Mouse (Mus musculus): Measurements from ENCODE around the gene Adm. TPM values are rescaled to one million over a fixed set of nuclear protein-coding genes. Genes with fewer than 3 reads are reported as not detected.

The Adm gene
- total and polyA plus RNA-seq, 2 experiments from 2014 or later: 2.1 to 6.0 TPM

GRCm38 (mm10) chr7:110619086-110619611, 8.3 kb upstream of the Adm start:
- ATAC-seq: no peak
- Histone ChIP-seq H3K27ac (no peak overlapping the region), H3K4me2 (ENCODE audit: low read depth, low read length) (no peak overlapping the region), H3K27me3 (ENCODE audit: insufficient read depth, low read length) (no peaks in the 10 kb centered on the region), H3K9me3 (ENCODE audit: low read length) (no peaks in the 10 kb centered on the region), H3K36me3 (ENCODE audit: insufficient read depth, low read length) (no peaks in the 10 kb centered on the region), H3K4me3 (ENCODE audit: low read length) (no peak overlapping the region), H3K9ac (replicated peaks; ENCODE audit: low read length) (no peak overlapping the region), H3K4me1 (ENCODE audit: insufficient read depth, low read length) (no peaks in the 10 kb centered on the region)
- 45% methylated on average over 9 of the region's 9 CpGs for WGBS
- DNase-seq (ENCODE audit: low spot score): no peak
- TF ChIP-seq CTCF (IDR thresholded peaks at IDR 0.05; ENCODE audit: low read depth): no peak

GRCm38 (mm10) chr7:110624067-110624466, 3.4 kb upstream of the Adm start:
- H3K36me3 ChIP-seq (ENCODE audit: insufficient read depth, low read length): no peaks in the 10 kb centered on the region
- no peak overlapping the region for H3K4me3 ChIP-seq (ENCODE audit: low read length)
- no peak overlapping the region for H3K9ac ChIP-seq (replicated peaks; ENCODE audit: low read length)
- DNase-seq (ENCODE audit: low spot score) (no peak), ATAC-seq (no peak)
- H3K27ac ChIP-seq: no peak overlapping the region
- no peak for TF ChIP-seq CTCF (IDR thresholded peaks at IDR 0.05; ENCODE audit: low read depth)
- 70% methylated on average over 2 of the region's 2 CpGs for WGBS
- H3K27me3 ChIP-seq (ENCODE audit: insufficient read depth, low read length): peaks cover 26% of the 10 kb centered on the region
- H3K4me2 ChIP-seq (ENCODE audit: low read depth, low read length): no peak overlapping the region
- H3K9me3 ChIP-seq (ENCODE audit: low read length): no peaks in the 10 kb centered on the region
- H3K4me1 ChIP-seq (ENCODE audit: insufficient read depth, low read length): peaks cover 18% of the 10 kb centered on the region

GRCm38 (mm10) chr7:110624961-110625360, 2.5 kb upstream of the Adm start:
- peaks cover 18% of the 10 kb centered on the region for H3K4me1 ChIP-seq (ENCODE audit: insufficient read depth, low read length)
- WGBS: 79% methylated on average over 13 of the region's 13 CpGs
- H3K4me3 ChIP-seq (ENCODE audit: low read length): no peak overlapping the region
- DNase-seq (ENCODE audit: low spot score): no peak
- H3K9ac ChIP-seq (replicated peaks; ENCODE audit: low read length): no peak overlapping the region
- H3K4me2 ChIP-seq (ENCODE audit: low read depth, low read length): no peak overlapping the region
- no peak for TF ChIP-seq CTCF (IDR thresholded peaks at IDR 0.05; ENCODE audit: low read depth)
- H3K36me3 ChIP-seq (ENCODE audit: insufficient read depth, low read length): no peaks in the 10 kb centered on the region
- H3K9me3 ChIP-seq (ENCODE audit: low read length): no peaks in the 10 kb centered on the region
- H3K27me3 ChIP-seq (ENCODE audit: insufficient read depth, low read length): peaks cover 29% of the 10 kb centered on the region
- ATAC-seq: no peak
- H3K27ac ChIP-seq: no peak overlapping the region

GRCm38 (mm10) chr7:110625489-110625888, 2.0 kb upstream of the Adm start:
- H3K36me3 ChIP-seq (ENCODE audit: insufficient read depth, low read length): no peaks in the 10 kb centered on the region
- H3K4me3 ChIP-seq (ENCODE audit: low read length): no peak overlapping the region
- 63% methylated on average over 10 of the region's 10 CpGs for WGBS
- no peak overlapping the region for H3K9ac ChIP-seq (replicated peaks; ENCODE audit: low read length)
- DNase-seq (ENCODE audit: low spot score) (no peak), ATAC-seq (no peak)
- peaks cover 18% of the 10 kb centered on the region for H3K4me1 ChIP-seq (ENCODE audit: insufficient read depth, low read length)
- no peaks in the 10 kb centered on the region for H3K9me3 ChIP-seq (ENCODE audit: low read length)
- H3K27me3 ChIP-seq (ENCODE audit: insufficient read depth, low read length): peaks cover 31% of the 10 kb centered on the region
- no peak for TF ChIP-seq CTCF (IDR thresholded peaks at IDR 0.05; ENCODE audit: low read depth)
- no peak overlapping the region for H3K4me2 ChIP-seq (ENCODE audit: low read depth, low read length)
- H3K27ac ChIP-seq: no peak overlapping the region

- Histone ChIP-seq H3K27ac (no peak overlapping the region), H3K4me1 (ENCODE audit: insufficient read depth, low read length) (peaks cover 18% of the 10 kb centered on the region), H3K9ac (replicated peaks; ENCODE audit: low read length) (no peak overlapping the region), H3K9me3 (ENCODE audit: low read length) (no peaks in the 10 kb centered on the region), H3K27me3 (ENCODE audit: insufficient read depth, low read length) (peaks cover 34% of the 10 kb centered on the region), H3K4me3 (ENCODE audit: low read length) (peak overlapping the region; percentile 11; the same call in 1 of the 2 replicates), H3K36me3 (ENCODE audit: insufficient read depth, low read length) (no peaks in the 10 kb centered on the region), H3K4me2 (ENCODE audit: low read depth, low read length) (peak overlapping the region; percentile 75)
- DNase-seq (ENCODE audit: low spot score): no peak
- 5% methylated on average over 28 of the region's 28 CpGs for WGBS
- TF ChIP-seq CTCF (IDR thresholded peaks at IDR 0.05; ENCODE audit: low read depth): no peak
- no peak for ATAC-seq
Observed at GRCm38 (mm10) chr7:110626186-110627098, 1.0 kb upstream of the Adm start.

GRCm38 (mm10) chr7:110627099-110627482, 370 bp upstream of the Adm start:
- DNase-seq (ENCODE audit: low spot score) (no peak), ATAC-seq (no peak)
- H3K4me2 ChIP-seq (ENCODE audit: low read depth, low read length): peak overlapping the region; percentile 75
- no peaks in the 10 kb centered on the region for H3K9me3 ChIP-seq (ENCODE audit: low read length)
- H3K36me3 ChIP-seq (ENCODE audit: insufficient read depth, low read length): no peaks in the 10 kb centered on the region
- WGBS: 0% methylated on average over 12 of the region's 12 CpGs
- H3K4me3 ChIP-seq (ENCODE audit: low read length): peak overlapping the region; percentile 35
- no peak overlapping the region for H3K27ac ChIP-seq
- no peak overlapping the region for H3K9ac ChIP-seq (replicated peaks; ENCODE audit: low read length)
- peaks cover 34% of the 10 kb centered on the region for H3K27me3 ChIP-seq (ENCODE audit: insufficient read depth, low read length)
- TF ChIP-seq CTCF (IDR thresholded peaks at IDR 0.05; ENCODE audit: low read depth): peak; percentile 37
- H3K4me1 ChIP-seq (ENCODE audit: insufficient read depth, low read length): peaks cover 18% of the 10 kb centered on the region

GRCm38 (mm10) chr7:110628273-110628600, 776 bp downstream of the Adm start:
- DNase-seq (ENCODE audit: low spot score) (no peak), ATAC-seq (no peak)
- H3K4me1 ChIP-seq (ENCODE audit: insufficient read depth, low read length): peaks cover 18% of the 10 kb centered on the region
- WGBS: 2% methylated on average over 11 of the region's 11 CpGs
- H3K9me3 ChIP-seq (ENCODE audit: low read length): no peaks in the 10 kb centered on the region
- peak overlapping the region; percentile 35 for H3K4me3 ChIP-seq (ENCODE audit: low read length)
- no peak for TF ChIP-seq CTCF (IDR thresholded peaks at IDR 0.05; ENCODE audit: low read depth)
- no peak overlapping the region for H3K27ac ChIP-seq
- peak overlapping the region; percentile 38 for H3K9ac ChIP-seq (replicated peaks; ENCODE audit: low read length)
- H3K4me2 ChIP-seq (ENCODE audit: low read depth, low read length): peak overlapping the region; percentile 75
- H3K27me3 ChIP-seq (ENCODE audit: insufficient read depth, low read length): peaks cover 34% of the 10 kb centered on the region
- no peaks in the 10 kb centered on the region for H3K36me3 ChIP-seq (ENCODE audit: insufficient read depth, low read length)

Measured in hindbrain, postnatal 0 days (tissue).